Mouse (Mus musculus) cerebellum, adult 2 months (tissue): ENCODE measurements around the gene B230217C12Rik. TPM values are rescaled to one million over a fixed set of nuclear protein-coding genes. Genes with fewer than 3 reads are reported as not detected.

Source experiments
- DNase-seq, 2 experiments: peaks; one replicate each; pipeline ENCODE4 v3.0.0; 2021
- H3K27ac ChIP-seq: fragments of 200-500 bp; 2 replicates; pipeline ENCODE4 v1.5.1; 2012; ENCODE audit warnings: low read length, control low read depth, inconsistent platforms; ENCODE audit not compliant: insufficient read depth
- H3K27me3 ChIP-seq: fragments of 200-500 bp; 2 replicates; pipeline ENCODE4 v1.6.1; 2012; ENCODE audit warnings: inconsistent platforms, mild to moderate bottlenecking, low read length, moderate library complexity; ENCODE audit not compliant: control insufficient read depth, insufficient read depth
- H3K4me1 ChIP-seq: fragments of 200-500 bp; 2 replicates; pipeline ENCODE4 v1.6.1; 2011; ENCODE audit warnings: low read length; ENCODE audit not compliant: control insufficient read depth, insufficient read depth
- H3K4me3 ChIP-seq: fragments of 200-500 bp; replicated peaks from 2 replicates; pipeline ENCODE3; 2011; ENCODE audit warnings: mild to moderate bottlenecking, low read depth, low read length, control low read depth; ENCODE audit not compliant: insufficient read depth
- CTCF ChIP-seq: fragments of 200-500 bp; IDR thresholded peaks from 2 replicates; pipeline ENCODE4 v1.5.1; 2011; ENCODE audit warnings: low read depth, mild to moderate bottlenecking, control low read depth, low read length, moderate library complexity, borderline replicate concordance; ENCODE audit not compliant: insufficient read depth
- POLR2A ChIP-seq: fragments of 200-500 bp; IDR thresholded peaks from 2 replicates; pipeline ENCODE4 v1.6.1; 2011; ENCODE audit warnings: low read length, control low read depth, borderline replicate concordance; ENCODE audit not compliant: insufficient read depth
- WGBS: fragments of 180-500 bp; shearing (Covaris S2); methylation state at CpG from one replicate; pipeline ENCODE4 v1.1.7; 2018; 5-methylcytosine and 5-hydroxymethylcytosine counted together
- polyA plus RNA-seq: library from polyadenylated mRNA; depleted of rRNA; stranded (reverse); fragments of >200 nt; gene quantifications from 2 replicates; pipeline ENCODE4 v1.2.3, GENCODE M21; 2012

B230217C12Rik gene
- polyA plus RNA-seq, 1 experiment: 117 TPM

- 12% methylated on average over 20 of the region's 20 CpGs for WGBS
- peak; percentile 73 to 81 for DNase-seq
- TF ChIP-seq POLR2A: 0 out of 2 replicates have a peak, but pooled peaks have one; percentile 15
- TF ChIP-seq CTCF: no peak
- H3K4me1 ChIP-seq: peaks cover 37% of the 10 kb centered on the region
- H3K27ac ChIP-seq: peak overlapping the region; percentile 93
- H3K27me3 ChIP-seq: no peaks in the 10 kb centered on the region
- no peak overlapping the region for H3K4me3 ChIP-seq
These were observed 17.6 kb upstream of the B230217C12Rik start for GRCm38 (mm10) chr11:97822840-97823603.

DNA sequence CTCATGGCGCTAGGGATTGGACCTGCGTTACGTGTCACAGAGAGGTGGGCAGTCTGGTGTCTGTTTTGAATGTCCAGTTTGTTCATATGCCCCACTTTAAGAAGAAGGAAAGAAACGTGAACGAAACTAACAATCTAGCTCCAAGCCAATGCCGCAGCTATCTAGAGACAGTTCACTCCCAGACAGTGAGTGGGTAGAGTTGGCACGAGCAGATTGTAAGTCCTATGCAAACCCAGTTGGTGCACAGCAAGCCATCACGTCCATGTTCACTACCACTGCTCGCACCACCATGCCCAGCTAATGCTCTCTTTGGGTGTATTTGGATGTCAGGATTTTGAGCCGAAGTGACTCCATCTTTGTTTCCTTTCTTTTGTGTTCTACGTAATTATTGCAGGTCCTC, 16.4 kb upstream of the B230217C12Rik start:
- Histone ChIP-seq H3K27me3 (no peaks in the 10 kb centered on the region), H3K4me3 (no peak overlapping the region), H3K27ac (no peak overlapping the region; the same call in 1 of the 2 replicates), H3K4me1 (peaks cover 26% of the 10 kb centered on the region)
- WGBS: 75% methylated on average over 11 of the region's 11 CpGs
- TF ChIP-seq POLR2A (no peak), CTCF (no peak)
- no peak for DNase-seq

GRCm38 (mm10) chr11:97824895-97825294, 15.7 kb upstream of the B230217C12Rik start:
- DNase-seq: no peak
- no peak overlapping the region for H3K27ac ChIP-seq
- TF ChIP-seq CTCF: no peak
- no peak for TF ChIP-seq POLR2A
- WGBS: 51% methylated on average over 6 of the region's 6 CpGs
- no peaks in the 10 kb centered on the region for H3K27me3 ChIP-seq
- peaks cover 26% of the 10 kb centered on the region for H3K4me1 ChIP-seq
- H3K4me3 ChIP-seq: no peak overlapping the region

DNA sequence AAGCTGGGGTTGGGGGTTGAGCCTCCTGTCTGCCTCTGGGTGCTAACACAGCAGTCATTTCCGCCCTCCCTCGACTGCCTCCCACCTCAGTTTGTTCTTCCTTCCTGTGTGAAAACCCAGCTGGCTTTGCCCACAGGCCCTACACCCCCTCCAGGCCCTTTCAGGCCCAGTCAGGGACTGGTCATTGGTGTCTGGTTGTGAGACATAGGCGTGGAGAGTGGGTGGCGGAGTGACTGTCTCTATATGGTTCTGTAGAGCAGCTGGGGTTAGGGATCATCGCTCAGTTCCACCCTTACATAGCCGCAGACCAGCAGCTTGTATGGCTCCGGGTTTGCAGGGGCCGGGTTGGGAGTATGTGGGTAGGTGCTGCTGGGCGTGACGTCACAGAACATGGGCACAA, 15.3 kb upstream of the B230217C12Rik start:
- no peak for DNase-seq
- Histone ChIP-seq H3K4me3 (no peak overlapping the region), H3K27ac (no peak overlapping the region), H3K27me3 (no peaks in the 10 kb centered on the region), H3K4me1 (peaks cover 26% of the 10 kb centered on the region)
- 83% methylated on average over 10 of the region's 10 CpGs for WGBS
- TF ChIP-seq CTCF: no peak

- 89% methylated on average over 9 of the region's 9 CpGs for WGBS
- H3K4me1 ChIP-seq: peaks cover 21% of the 10 kb centered on the region
- no peak for TF ChIP-seq CTCF
- no peak for TF ChIP-seq POLR2A
These were observed 14.6 kb upstream of the B230217C12Rik start for GRCm38 (mm10) chr11:97825971-97826370.

DNA sequence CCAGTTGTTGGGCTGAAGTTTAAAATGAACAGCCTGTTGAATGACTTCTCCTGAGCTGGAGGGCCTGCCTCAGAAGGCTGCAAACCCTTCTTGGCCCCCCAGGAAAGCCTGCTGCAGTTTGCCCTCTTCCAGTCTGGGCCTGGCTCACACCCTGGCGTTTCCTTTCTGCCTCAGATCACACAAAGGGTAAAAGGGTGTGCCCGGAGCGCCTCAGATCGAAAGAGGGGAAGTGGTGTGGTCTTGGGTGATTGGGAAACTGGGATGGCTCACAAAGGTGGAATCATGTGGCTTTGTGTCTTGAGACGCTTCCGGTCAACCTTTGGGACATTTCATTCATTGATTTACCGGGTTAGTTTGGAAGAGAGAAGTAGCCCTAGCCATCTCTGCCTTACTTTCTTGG, 14.2 kb upstream of the B230217C12Rik start:
- H3K27me3 ChIP-seq: no peaks in the 10 kb centered on the region
- peaks cover 20% of the 10 kb centered on the region for H3K4me1 ChIP-seq
- WGBS: 80% methylated on average over 7 of the region's 7 CpGs
- no peak overlapping the region for H3K27ac ChIP-seq
- no peak overlapping the region for H3K4me3 ChIP-seq
- TF ChIP-seq POLR2A: no peak
- TF ChIP-seq CTCF: no peak
- no peak for DNase-seq

More at GRCm38 (mm10) chr11:97825971-97826370, 14.6 kb upstream of the B230217C12Rik start:
- Histone ChIP-seq H3K27me3 (no peaks in the 10 kb centered on the region), H3K27ac (no peak overlapping the region), H3K4me3 (no peak overlapping the region)
- DNase-seq: no peak

DNA sequence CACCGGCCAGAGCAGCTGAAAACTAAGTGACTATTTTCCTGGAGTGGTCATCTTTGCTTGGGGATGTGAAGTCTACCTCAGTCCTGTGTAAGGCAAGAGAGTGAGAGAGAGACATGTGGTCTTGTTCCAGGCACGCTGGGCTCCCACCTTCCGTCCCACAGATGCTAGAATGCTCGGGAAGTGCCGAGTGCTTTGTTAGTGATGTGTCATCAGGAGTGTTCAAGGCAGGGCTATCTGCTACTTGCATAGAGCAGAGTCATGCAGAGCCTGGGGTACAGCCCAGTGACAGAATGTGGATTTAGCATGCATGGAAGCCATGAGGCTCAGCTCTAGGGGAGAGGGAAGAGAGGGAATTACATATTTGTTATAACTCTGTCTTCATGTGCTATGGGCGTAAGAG, 12.9 kb upstream of the B230217C12Rik start:
- H3K27me3 ChIP-seq: no peaks in the 10 kb centered on the region

DNA sequence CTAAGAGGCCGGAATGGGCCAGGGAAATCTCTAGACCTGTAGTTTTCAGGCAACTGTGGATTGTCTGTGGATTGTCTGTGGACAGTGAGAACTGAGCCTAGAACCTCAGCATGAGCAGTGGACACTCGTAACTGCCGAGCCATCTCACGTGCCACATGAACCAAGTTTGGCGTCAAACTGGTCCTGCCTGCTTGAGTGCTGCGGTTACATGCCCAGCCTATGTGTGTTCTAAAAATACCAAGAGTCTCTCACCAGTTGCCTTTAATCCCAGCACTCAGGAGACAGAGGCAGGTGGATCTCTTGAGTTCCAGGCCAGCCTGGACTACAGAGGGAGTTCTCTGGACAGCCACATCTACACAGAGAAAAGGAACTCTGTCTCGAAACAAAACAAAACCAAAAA, 11.2 kb upstream of the B230217C12Rik start:
- no peak overlapping the region for H3K27ac ChIP-seq
- H3K4me3 ChIP-seq: no peak overlapping the region
- TF ChIP-seq CTCF (no peak), POLR2A (no peak)
- WGBS: 80% methylated on average over 7 of the region's 7 CpGs
- H3K4me1 ChIP-seq: peaks cover 7% of the 10 kb centered on the region; the same call in 1 of the 2 replicates
- H3K27me3 ChIP-seq: no peaks in the 10 kb centered on the region
- peak in 1 of 2 experiments; percentile 10 for DNase-seq

More for the DNA sequence above, 12.9 kb upstream of the B230217C12Rik start:
- H3K4me3 ChIP-seq: no peak overlapping the region
- TF ChIP-seq POLR2A (no peak), CTCF (no peak)
- H3K27ac ChIP-seq: no peak overlapping the region
- H3K4me1 ChIP-seq: peaks cover 18% of the 10 kb centered on the region
- DNase-seq: no peak
- 90% methylated on average over 6 of the region's 6 CpGs for WGBS
